Mouse (Mus musculus) E14TG2a.4 (cell line): Measurements from ENCODE around the gene Myo5a.
"Not testable (repeated sequence)": the region's sequence is repeated elsewhere in the genome, so short reads cannot be mapped to it uniquely, and the experiment has no call there.

Experiments used
- CTCF ChIP-seq: conservative IDR thresholded peaks from 2 replicates; pipeline ENCODE4 v1.5.1; 2014; ENCODE audit warnings: low read length
- NANOG ChIP-seq: IDR thresholded peaks from 2 replicates; pipeline ENCODE4 v1.6.1; 2014; ENCODE audit warnings: borderline replicate concordance, low read length, mixed read lengths

- TF ChIP-seq CTCF, NANOG: not testable (repeated sequence)
Observed at GRCm38 (mm10) chr9:75253158-75253557, 182.3 kb downstream of the Myo5a start.
